Mouse (Mus musculus) ZHBTc4 (cell line): Measurements from ENCODE around the gene Pheta1.

ENCODE experiments used
- DNase-seq: peaks from one replicate; pipeline ENCODE4 v3.0.0-alpha.2; 2011; ENCODE audit warnings: low read depth, low spot score

The Pheta1 gene

GRCm38 (mm10) chr5:121889819-121890362 lies 41.1 kb downstream of the Pheta1 start:
- peak; percentile 53 for DNase-seq

- peak; percentile 51 for DNase-seq
Observed at GRCm38 (mm10) chr5:121890925-121891324, 42.1 kb downstream of the Pheta1 start.

GRCm38 (mm10) chr5:121892281-121892680 lies 43.5 kb downstream of the Pheta1 start:
- DNase-seq: no peak

GRCm38 (mm10) chr5:121893581-121893980 lies 44.8 kb downstream of the Pheta1 start:
- no peak for DNase-seq

GRCm38 (mm10) chr5:121894647-121895046 lies 45.9 kb downstream of the Pheta1 start:
- DNase-seq: peak; percentile 47

- no peak for DNase-seq
Observed at GRCm38 (mm10) chr5:121895117-121895756, 46.5 kb downstream of the Pheta1 start.

GRCm38 (mm10) chr5:121902809-121903745 lies 54.3 kb downstream of the Pheta1 start:
- DNase-seq: no peak
